Mouse (Mus musculus) ES-Bruce4 (cell line): Measurements from ENCODE around the gene Daxx. TPM values are rescaled to one million over a fixed set of nuclear protein-coding genes. Genes with fewer than 3 reads are reported as not detected.
"Not testable (repeated sequence)": the region's sequence is repeated elsewhere in the genome, so short reads cannot be mapped to it uniquely, and the experiment has no call there.

Source experiments
- H3K27ac ChIP-seq: 2 replicates; pipeline ENCODE4 v1.5.1; 2012; ENCODE audit warnings: low read length, inconsistent platforms; ENCODE audit not compliant: insufficient read depth
- H3K27me3 ChIP-seq: 2 replicates; pipeline ENCODE4 v1.6.1; 2012; ENCODE audit warnings: mild to moderate bottlenecking, low read length, inconsistent platforms; ENCODE audit not compliant: control insufficient read depth, poor library complexity, insufficient read depth, severe bottlenecking
- H3K36me3 ChIP-seq: 2 replicates; pipeline ENCODE4 v1.6.1; 2012; ENCODE audit warnings: inconsistent platforms, mild to moderate bottlenecking, low read length, moderate library complexity; ENCODE audit not compliant: control insufficient read depth, poor library complexity, insufficient read depth, severe bottlenecking
- H3K4me1 ChIP-seq: one replicate; pipeline ENCODE4 v1.8.1; 2011; ENCODE audit warnings: low read length; ENCODE audit not compliant: control insufficient read depth, insufficient read depth
- H3K4me3 ChIP-seq: 2 replicates; pipeline ENCODE4 v1.5.1; 2011; ENCODE audit warnings: low read depth, mild to moderate bottlenecking, low read length
- H3K9ac ChIP-seq: 2 replicates; pipeline ENCODE4 v1.6.1; 2012; ENCODE audit warnings: low read depth, mild to moderate bottlenecking, inconsistent platforms; ENCODE audit not compliant: poor library complexity, severe bottlenecking
- H3K9me3 ChIP-seq: replicated peaks from 2 replicates; pipeline ENCODE4 v1.6.1; 2012; ENCODE audit warnings: mild to moderate bottlenecking, low read length, inconsistent platforms; ENCODE audit not compliant: control insufficient read depth, poor library complexity, insufficient read depth, severe bottlenecking
- CTCF ChIP-seq: IDR thresholded peaks from one replicate; pipeline ENCODE4 v1.8.1; 2011; ENCODE audit warnings: low read depth, low read length
- EP300 ChIP-seq: IDR thresholded peaks from 2 replicates; pipeline ENCODE4 v1.6.1; 2011; ENCODE audit warnings: low read depth, low read length; ENCODE audit not compliant: insufficient read depth
- POLR2A ChIP-seq: IDR thresholded peaks from one replicate; pipeline ENCODE4 v1.8.1; 2011; ENCODE audit warnings: low read length; ENCODE audit not compliant: insufficient read depth
- polyA plus RNA-seq: library from polyadenylated mRNA; stranded (reverse); fragments of >200 nt; gene quantifications from 2 replicates; pipeline ENCODE4 v1.2.4, GENCODE M21; 2011; ENCODE audit warnings: low read depth; ENCODE audit not compliant: missing spikeins, insufficient read depth, insufficient read length

The Daxx gene
- polyA plus RNA-seq, 1 experiment = 42.3 TPM

- Histone ChIP-seq H3K4me3 (no peak overlapping the region), H3K27me3 (no peaks in the 10 kb centered on the region), H3K27ac (no peak overlapping the region), H3K9ac (no peak overlapping the region), H3K9me3 (no peaks in the 10 kb centered on the region), H3K4me1 (no peaks in the 10 kb centered on the region), H3K36me3 (peaks cover 19% of the 10 kb centered on the region)
- TF ChIP-seq EP300 = no peak
- no peak for TF ChIP-seq CTCF
- no peak for TF ChIP-seq POLR2A
Observed at GRCm38 (mm10) chr17:33948090-33948904, 39.1 kb downstream of the Daxx start.

- Histone ChIP-seq H3K27me3 (no peaks in the 10 kb centered on the region), H3K4me3 (no peak overlapping the region), H3K9me3 (no peaks in the 10 kb centered on the region), H3K27ac (no peak overlapping the region), H3K36me3 (peaks cover 26% of the 10 kb centered on the region), H3K4me1 (no peaks in the 10 kb centered on the region), H3K9ac (no peak overlapping the region)
- TF ChIP-seq CTCF (no peak), EP300 (no peak), POLR2A (no peak)
Observed at GRCm38 (mm10) chr17:33948905-33949537, 39.8 kb downstream of the Daxx start.

- Histone ChIP-seq H3K9ac (peak overlapping the region; percentile 7; the same call in 1 of the 2 replicates), H3K36me3 (peaks cover 37% of the 10 kb centered on the region)
Observed at GRCm38 (mm10) chr17:33950131-33950625, 41.0 kb downstream of the Daxx start.

GRCm38 (mm10) chr17:33951021-33951946 is 42.1 kb downstream of the Daxx start, which contains the start of gene B3galt4:
TSS of gene B3galt4 (minus strand) at chr17:33951488.
- TF ChIP-seq EP300 (0 out of 2 replicates have a peak, but pooled peaks have one; percentile 28), CTCF (no peak), POLR2A (peak; percentile 4)
- Histone ChIP-seq H3K36me3 (peaks cover 38% of the 10 kb centered on the region), H3K9me3 (no peaks in the 10 kb centered on the region), H3K27ac (peak within 1 kb of the TSS; percentile 56), H3K4me1 (no peaks in the 10 kb centered on the region), H3K9ac (peak within 1 kb of the TSS; percentile 7), H3K27me3 (no peaks in the 10 kb centered on the region), H3K4me3 (peak within 1 kb of the TSS; percentile 48)

More at GRCm38 (mm10) chr17:33950131-33950625, 41.0 kb downstream of the Daxx start:
- Histone ChIP-seq H3K4me3 (no peak overlapping the region), H3K4me1 (no peaks in the 10 kb centered on the region), H3K27me3 (no peaks in the 10 kb centered on the region), H3K9me3 (no peaks in the 10 kb centered on the region), H3K27ac (no peak overlapping the region)
- TF ChIP-seq EP300 = no peak
- no peak for TF ChIP-seq POLR2A
- no peak for TF ChIP-seq CTCF

- not testable (repeated sequence) for H3K9ac ChIP-seq, H3K4me1 ChIP-seq, H3K27me3 ChIP-seq, H3K9me3 ChIP-seq
- Histone ChIP-seq H3K27ac (peak overlapping the region; percentile 56), H3K4me3 (peak overlapping the region; percentile 4), H3K36me3 (peaks cover 38% of the 10 kb centered on the region)
Observed at GRCm38 (mm10) chr17:33952015-33952414, 42.8 kb downstream of the Daxx start.
